Mouse (Mus musculus) thymus, adult 18-20 months (tissue): Measurements from ENCODE around the gene Zfp148.
"Not testable (repeated sequence)": the region's sequence is repeated elsewhere in the genome, so short reads cannot be mapped to it uniquely, and the experiment has no call there.

ENCODE experiments used
- DNase-seq, 2 experiments: peaks; one replicate each; pipeline ENCODE4 v3.0.0; 2022; ENCODE audit warnings: mixed read lengths in 2 of 2

Zfp148 gene

GRCm38 (mm10) chr16:33382341-33382740, 1.7 kb downstream of the Zfp148 start:
- DNase-seq: no peak

GRCm38 (mm10) chr16:33383584-33383983, 2.9 kb downstream of the Zfp148 start:
- DNase-seq: no peak

- not testable (repeated sequence) for DNase-seq
These were observed 3.4 kb downstream of the Zfp148 start for GRCm38 (mm10) chr16:33384057-33384456.

GRCm38 (mm10) chr16:33387013-33387412, 6.4 kb downstream of the Zfp148 start:
- no peak for DNase-seq

- DNase-seq: no peak
These were observed 6.8 kb downstream of the Zfp148 start for GRCm38 (mm10) chr16:33387420-33387819.

- DNase-seq: peak; percentile 63 to 66
These were observed 19.5 kb downstream of the Zfp148 start for GRCm38 (mm10) chr16:33399913-33400782.

- no peak for DNase-seq
These were observed 20.3 kb downstream of the Zfp148 start for GRCm38 (mm10) chr16:33400943-33401342.

- no peak for DNase-seq
These were observed 22.6 kb downstream of the Zfp148 start for GRCm38 (mm10) chr16:33403258-33403657.

- DNase-seq: no peak
These were observed 23.4 kb downstream of the Zfp148 start for GRCm38 (mm10) chr16:33404055-33404454.

GRCm38 (mm10) chr16:33405487-33405886, 24.9 kb downstream of the Zfp148 start:
- DNase-seq: no peak

GRCm38 (mm10) chr16:33410151-33410550, 29.5 kb downstream of the Zfp148 start:
- no peak for DNase-seq

- DNase-seq: no peak
These were observed 30.0 kb downstream of the Zfp148 start for GRCm38 (mm10) chr16:33410605-33411004.

GRCm38 (mm10) chr16:33414191-33414590, 33.6 kb downstream of the Zfp148 start:
- no peak for DNase-seq

GRCm38 (mm10) chr16:33415607-33416006, 35.0 kb downstream of the Zfp148 start:
- DNase-seq: no peak

- no peak for DNase-seq
These were observed 47.7 kb downstream of the Zfp148 start for GRCm38 (mm10) chr16:33428327-33428726.

GRCm38 (mm10) chr16:33431660-33432059, 51.0 kb downstream of the Zfp148 start:
- no peak for DNase-seq

GRCm38 (mm10) chr16:33441065-33441464, 60.4 kb downstream of the Zfp148 start:
- DNase-seq: no peak

GRCm38 (mm10) chr16:33446830-33447229, 66.2 kb downstream of the Zfp148 start:
- no peak for DNase-seq

- no peak for DNase-seq
These were observed 73.2 kb downstream of the Zfp148 start for GRCm38 (mm10) chr16:33453826-33454225.

- no peak for DNase-seq
These were observed 73.7 kb downstream of the Zfp148 start for GRCm38 (mm10) chr16:33454306-33454705.

GRCm38 (mm10) chr16:33455263-33455910, 74.8 kb downstream of the Zfp148 start:
- DNase-seq: no peak

- no peak for DNase-seq
These were observed 78.5 kb downstream of the Zfp148 start for GRCm38 (mm10) chr16:33459101-33459500.

GRCm38 (mm10) chr16:33461416-33461815, 80.8 kb downstream of the Zfp148 start:
- no peak for DNase-seq
